Mouse (Mus musculus) frontal cortex, postnatal 25 days (tissue): Measurements from ENCODE around the gene Gstt1.
"Not testable (repeated sequence)": the region's sequence is repeated elsewhere in the genome, so short reads cannot be mapped to it uniquely, and the experiment has no call there.

Experiments
- DNase-seq, 2 experiments: peaks; one replicate each; pipeline ENCODE4 v3.0.0; 2022; ENCODE audit warnings: low spot score in 2 of 2

The Gstt1 gene

GRCm38 (mm10) chr10:75818641-75819040 lies 20.3 kb upstream of the Gstt1 start:
- DNase-seq = no peak

DNA sequence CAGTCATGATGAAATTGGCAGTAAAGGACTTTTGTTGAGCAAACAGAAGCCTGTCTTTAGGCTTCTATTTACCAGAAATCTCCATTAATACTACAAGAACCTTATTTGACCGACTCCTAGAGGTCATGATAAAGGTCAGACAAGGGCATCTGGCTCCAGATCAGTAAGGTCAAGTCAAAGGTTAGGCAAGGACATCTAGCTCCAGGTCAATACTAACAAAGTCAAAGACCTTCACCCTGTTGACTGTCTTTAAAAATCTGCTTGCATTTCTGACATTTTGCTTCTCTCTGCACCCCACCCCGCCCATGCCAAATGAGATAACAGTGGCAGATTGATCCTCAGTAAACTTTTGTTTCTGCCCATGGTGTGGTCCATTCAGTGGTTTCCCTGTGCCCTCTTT lies 5.8 kb upstream of the Gstt1 start:
- no peak for DNase-seq

GRCm38 (mm10) chr10:75797619-75798175 lies 687 bp downstream of the Gstt1 start:
- DNase-seq = no peak

DNA sequence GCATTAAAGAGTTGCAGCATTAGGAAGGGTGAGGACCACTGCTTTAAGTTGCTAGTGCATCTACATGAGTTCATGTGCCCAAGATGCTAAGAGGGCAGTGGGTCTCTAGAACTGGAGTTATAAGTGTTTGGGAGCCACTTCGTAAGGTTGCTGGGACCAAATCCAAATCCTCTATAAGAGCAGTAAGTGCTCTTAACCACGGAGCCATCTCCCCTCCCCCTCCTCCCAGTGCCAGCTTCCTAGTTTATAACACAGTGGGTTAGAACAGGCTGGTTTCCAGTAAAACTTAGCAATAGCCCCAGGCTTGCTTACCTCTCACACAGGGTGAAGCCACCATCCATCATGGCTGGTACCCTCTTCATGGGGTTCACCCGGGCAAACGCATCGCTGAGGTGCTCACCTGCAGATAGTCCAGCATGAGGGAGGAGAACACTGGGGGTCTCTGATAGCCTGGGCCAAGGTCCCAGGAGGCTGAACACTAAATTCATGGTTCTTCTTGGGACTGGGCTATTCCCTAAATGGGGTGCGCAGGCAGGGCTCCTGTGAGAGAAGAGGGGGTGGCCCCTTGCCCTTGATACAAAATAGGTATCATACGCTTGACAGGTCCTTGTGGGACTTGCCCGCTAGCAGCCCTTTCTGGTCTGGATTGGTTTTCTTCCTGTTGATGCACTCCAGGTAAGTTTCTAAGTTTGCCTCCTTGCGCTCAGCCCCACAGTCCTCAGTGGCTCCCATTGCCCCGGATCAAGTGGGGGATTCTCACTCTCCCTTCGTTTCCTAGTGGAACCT lies 1.5 kb downstream of the Gstt1 start:
- no peak for DNase-seq

DNA sequence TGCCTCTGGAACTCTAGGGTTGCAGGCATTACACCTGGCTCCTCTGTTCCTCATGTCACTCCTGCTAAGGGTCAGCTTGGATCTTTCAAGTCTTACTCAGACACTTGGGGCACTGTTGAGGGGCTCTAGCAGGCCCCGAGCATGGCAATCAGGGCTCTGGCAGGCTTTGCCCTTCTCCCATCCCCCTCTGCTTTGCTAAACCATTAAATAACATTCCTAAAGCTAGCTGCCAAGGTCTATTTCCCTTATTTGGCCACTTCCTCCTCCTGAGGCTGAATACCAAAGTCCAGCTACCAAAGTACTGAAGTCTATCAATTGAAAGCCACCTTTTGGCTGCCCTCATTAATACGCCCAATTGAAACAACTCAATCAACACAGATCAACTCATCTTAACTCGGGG lies 3.5 kb downstream of the Gstt1 start:
- no peak for DNase-seq

GRCm38 (mm10) chr10:75790773-75791172 lies 7.6 kb downstream of the Gstt1 start:
- DNase-seq = no peak

GRCm38 (mm10) chr10:75789841-75790240 lies 8.5 kb downstream of the Gstt1 start:
- DNase-seq = no peak

GRCm38 (mm10) chr10:75789081-75789735 lies 9.2 kb downstream of the Gstt1 start:
- no peak for DNase-seq

GRCm38 (mm10) chr10:75788277-75788676 lies 10.1 kb downstream of the Gstt1 start:
- no peak for DNase-seq

DNA sequence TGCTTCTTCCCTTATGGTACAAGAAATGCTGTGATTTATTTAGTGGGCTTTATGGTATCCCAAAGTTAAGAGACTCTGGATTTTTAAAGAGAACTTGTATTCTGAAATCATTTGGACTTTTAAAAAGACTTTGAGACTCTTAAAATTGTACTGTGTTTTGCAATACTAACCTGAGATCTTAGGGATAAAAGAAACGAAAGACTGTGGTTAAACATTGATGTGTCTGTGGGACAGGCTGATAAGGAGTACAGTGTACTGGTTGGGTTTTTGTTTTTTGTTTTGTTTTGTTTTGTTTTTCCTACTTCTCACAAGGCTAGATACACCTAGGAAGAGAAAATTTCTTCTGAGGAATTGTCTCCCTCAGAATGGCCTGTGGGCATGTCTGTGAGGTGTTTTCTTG lies 12.9 kb downstream of the Gstt1 start:
- DNase-seq = no peak

- no peak for DNase-seq
Observed at GRCm38 (mm10) chr10:75780769-75781578, 17.4 kb downstream of the Gstt1 start, which contains the start of the genes Gm20441 and Gstt3. Gene Gm20441 (minus strand): TSS chr10:75780954. Gene Gstt3 (minus strand): TSS chr10:75781414.

DNA sequence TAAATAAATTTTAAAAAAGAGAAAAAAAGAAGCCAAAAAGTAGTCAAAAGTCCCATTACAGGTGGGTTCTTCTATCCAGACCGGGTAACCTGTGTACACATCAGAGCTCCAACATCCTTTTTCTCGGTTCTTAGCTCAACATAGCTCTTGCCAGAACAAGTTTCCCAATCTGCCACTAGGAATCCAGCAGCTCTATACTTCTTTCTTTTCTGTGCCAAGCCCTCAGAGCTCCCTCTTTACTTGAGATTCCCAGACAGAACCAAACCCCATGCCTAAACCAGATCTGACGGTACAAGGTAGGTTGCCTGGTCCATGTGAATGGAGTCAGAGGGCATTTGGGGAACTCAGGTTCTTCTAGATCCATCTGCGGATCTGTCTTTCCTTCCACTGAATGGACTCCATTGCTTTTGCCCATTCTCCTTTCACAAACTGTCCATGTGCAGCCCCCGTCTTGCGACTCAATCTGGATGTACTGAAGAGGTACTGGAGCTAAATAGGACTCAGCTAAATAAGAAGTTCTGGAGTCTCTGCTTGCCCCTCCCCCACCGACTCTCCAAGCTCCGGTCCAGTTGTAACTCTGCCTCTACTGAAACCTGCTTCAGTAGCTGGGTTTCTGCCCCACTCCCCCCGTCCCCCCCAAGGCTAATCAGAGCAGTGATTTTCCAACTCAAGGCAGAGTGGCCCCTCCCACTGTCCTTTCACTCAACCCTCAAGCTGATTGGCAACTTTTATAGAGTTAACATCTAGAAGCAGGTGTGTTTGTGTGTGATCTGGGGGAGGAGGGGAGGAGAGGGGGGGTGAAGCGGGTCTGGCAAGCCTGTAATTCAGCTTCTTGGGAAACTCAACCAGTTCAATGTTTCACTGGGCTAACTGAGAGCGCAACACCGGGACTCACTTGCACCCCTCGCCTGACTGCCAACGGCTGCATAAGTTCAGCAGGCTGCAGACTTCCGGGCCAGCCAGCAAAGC lies 18.9 kb downstream of the Gstt1 start:
- no peak for DNase-seq

DNA sequence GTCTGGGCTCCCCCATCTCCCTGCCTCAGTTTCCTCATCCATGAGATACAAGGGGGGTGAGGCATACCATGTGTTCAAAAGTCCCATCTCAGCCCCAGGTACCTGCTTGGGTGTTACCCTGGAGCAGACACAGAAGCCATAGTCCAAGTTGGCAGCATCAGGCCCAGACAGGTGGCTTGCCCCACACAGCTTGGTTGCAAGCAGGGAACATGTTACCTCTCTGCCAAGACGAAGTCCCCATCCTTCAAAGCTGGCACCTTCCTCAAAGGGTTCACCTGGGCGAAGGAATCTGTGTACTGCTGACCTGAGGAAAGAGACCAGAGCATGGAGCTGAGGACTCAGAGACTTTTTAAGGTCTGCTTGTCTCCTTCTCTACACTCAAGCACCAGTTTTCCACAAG lies 20.5 kb downstream of the Gstt1 start:
- DNase-seq = no peak

GRCm38 (mm10) chr10:75776562-75776961 lies 21.8 kb downstream of the Gstt1 start:
- no peak for DNase-seq

- no peak for DNase-seq
Observed at GRCm38 (mm10) chr10:75774587-75774986, 23.8 kb downstream of the Gstt1 start.

GRCm38 (mm10) chr10:75774102-75774501 lies 24.3 kb downstream of the Gstt1 start:
- no peak for DNase-seq

DNA sequence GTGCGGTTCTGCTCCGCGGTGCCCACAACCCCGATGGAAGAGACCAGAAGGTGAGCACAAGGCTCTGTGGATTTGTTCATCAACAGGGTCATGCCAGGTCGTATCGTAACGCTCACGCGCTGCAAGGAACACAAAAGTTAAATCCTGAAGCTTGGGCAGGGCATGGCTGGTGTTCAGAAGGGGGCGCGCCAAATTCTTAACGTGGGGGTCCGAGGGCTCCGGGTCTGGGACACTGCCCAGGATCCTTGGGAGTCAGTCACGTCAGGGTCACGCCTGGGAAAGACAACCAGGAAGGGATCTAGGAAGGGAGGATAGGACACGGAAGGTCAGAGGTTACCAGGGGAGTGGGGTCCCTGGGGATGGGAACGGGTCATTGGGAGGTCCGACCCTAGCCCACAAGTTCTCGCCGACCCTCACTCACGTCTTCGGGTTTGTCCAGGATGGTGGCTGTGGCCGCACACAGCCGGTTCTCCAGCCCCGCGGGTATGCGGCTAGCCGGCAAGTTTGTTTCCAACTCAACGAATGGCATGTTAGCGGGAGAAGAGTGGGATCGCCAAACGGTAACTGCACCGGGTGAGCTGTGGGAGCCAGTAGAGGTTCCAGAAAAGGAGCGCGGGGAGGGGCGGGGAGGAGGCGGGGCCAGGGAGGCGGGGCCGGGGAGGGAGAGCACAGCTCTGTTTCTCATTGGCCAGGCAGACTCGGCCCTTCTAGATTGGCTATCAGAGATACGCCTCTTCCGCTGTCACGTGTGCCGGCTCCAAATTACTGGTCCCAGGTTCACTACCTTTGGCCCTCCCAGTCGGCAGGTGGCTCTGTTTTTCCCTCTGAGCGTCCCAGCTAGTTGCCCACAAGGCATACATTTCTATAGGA lies 25.4 kb downstream of the Gstt1 start, which contains the start of gene Ddt:
Gene Ddt (minus strand): TSS at position 620 of the 870 bp plus-strand sequence.
- peak; percentile 44 to 64 for DNase-seq

DNA sequence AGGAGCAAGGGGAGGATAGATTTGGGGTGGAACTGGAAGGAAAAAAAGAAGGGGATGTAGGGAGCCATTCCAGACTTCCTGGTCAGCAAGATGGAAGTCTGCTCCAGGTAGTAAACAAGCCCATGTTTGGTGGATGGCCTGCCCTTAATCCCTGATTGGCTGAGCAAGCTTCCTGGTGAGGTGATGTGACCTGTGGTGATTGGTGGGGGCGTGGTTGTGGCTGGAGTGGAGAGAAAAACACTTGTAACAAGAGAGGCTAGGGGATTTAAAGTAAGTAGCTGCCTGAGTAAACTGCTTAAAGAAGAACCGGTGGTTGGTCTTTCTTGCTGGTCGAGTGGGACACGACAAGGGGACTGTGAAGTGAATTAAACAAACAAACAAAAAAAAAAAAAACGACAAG lies 30.6 kb downstream of the Gstt1 start:
- DNase-seq = not testable (repeated sequence)

DNA sequence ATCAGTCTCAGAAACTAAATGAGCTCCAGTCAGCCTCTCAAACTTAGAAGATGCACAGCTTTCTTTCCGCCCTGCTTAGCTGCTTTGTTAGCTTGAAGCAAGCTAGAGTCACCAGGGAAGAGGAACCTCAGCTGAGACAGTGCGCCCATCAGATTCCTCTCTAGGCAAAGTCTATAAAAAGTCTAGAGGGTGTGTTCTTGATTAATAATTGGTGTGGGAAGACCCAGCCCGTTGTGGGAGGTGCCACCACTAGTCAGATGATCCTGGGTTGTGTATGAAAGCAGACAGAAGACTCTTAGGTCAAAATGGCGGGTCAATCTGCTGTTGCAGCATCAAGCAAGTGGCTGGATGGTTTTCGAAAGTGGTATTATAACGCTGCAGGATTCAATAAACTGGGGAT lies 31.5 kb downstream of the Gstt1 start:
- no peak for DNase-seq
